Mouse (Mus musculus): Measurements from ENCODE around the gene Cmc1. TPM values are rescaled to one million over a fixed set of nuclear protein-coding genes. Genes with fewer than 3 reads are reported as not detected.

The Cmc1 gene
- polyA plus RNA-seq, 1 experiment from 2014 or later = 57.9 TPM

DNA sequence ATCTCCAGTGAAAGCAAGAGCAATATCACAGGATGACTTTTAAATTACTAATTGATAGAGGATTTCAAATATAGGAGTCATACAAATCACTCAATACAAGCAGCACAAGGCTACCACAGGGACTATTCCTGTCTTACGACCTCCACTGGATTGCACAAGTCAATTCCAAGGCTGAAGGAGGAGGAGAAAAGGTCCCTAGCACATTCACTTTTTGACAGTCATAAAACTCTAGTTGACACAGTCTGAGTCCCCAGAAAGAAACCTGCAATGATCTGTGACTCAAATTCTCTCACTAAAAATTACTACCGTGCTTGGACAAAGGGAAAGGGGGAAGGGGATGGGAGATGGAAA is 39.6 kb downstream of the Cmc1 start:
- DNase-seq (ENCODE audit: low read depth, low spot score) = no peak
- in situ Hi-C loops (cut with MboI; ENCODE audit: low pct_unique_long_range_greater_than_20kb) = no loop called here
- POLR2A ChIA-PET = no interaction called here
- no peaks in the 10 kb centered on the region for H3K27me3 ChIP-seq
- ATAC-seq = no peak
- no peak for TF ChIP-seq CTCF (IDR thresholded peaks at IDR 0.05)
- CTCF ChIA-PET = interaction anchor here (0.5 kb wide), 1 partner anchor 45 kb away, joined by 3 read pairs; no protein-coding TSS in a partner anchor

GRCm38 (mm10) chr9:118109697-118110359 is 40.1 kb downstream of the Cmc1 start:
- DNase-seq (ENCODE audit: low read depth, low spot score) (no peak), ATAC-seq (no peak)
- TF ChIP-seq CTCF (IDR thresholded peaks at IDR 0.05) = no peak
- CTCF ChIA-PET = interaction anchor here (0.5 kb wide), 1 partner anchor 45 kb away, joined by 3 read pairs; no protein-coding TSS in a partner anchor
- no peaks in the 10 kb centered on the region for H3K27me3 ChIP-seq
- in situ Hi-C loops (cut with MboI; ENCODE audit: low pct_unique_long_range_greater_than_20kb) = loop anchor here (5.0 kb wide), 1 partner anchor 372 kb away; no protein-coding TSS in a partner anchor
- POLR2A ChIA-PET = no interaction called here

- TF ChIP-seq CTCF (IDR thresholded peaks at IDR 0.05) = no peak
- in situ Hi-C loops (cut with MboI; ENCODE audit: low pct_unique_long_range_greater_than_20kb) = loop anchor here (5.0 kb wide), 1 partner anchor 374 kb away; no protein-coding TSS in a partner anchor
- DNase-seq (ENCODE audit: low read depth, low spot score) (no peak), ATAC-seq (no peak)
- H3K27me3 ChIP-seq = no peaks in the 10 kb centered on the region
- ChIA-PET POLR2A (no interaction called here), CTCF (interaction anchor here (0.8 to 2.5 kb wide), 2 partner anchors 11 to 14 kb away, joined by 3 to 10 read pairs; no protein-coding TSS in a partner anchor)
Measured at GRCm38 (mm10) chr9:118108527-118109011, 41.4 kb downstream of the Cmc1 start.

DNA sequence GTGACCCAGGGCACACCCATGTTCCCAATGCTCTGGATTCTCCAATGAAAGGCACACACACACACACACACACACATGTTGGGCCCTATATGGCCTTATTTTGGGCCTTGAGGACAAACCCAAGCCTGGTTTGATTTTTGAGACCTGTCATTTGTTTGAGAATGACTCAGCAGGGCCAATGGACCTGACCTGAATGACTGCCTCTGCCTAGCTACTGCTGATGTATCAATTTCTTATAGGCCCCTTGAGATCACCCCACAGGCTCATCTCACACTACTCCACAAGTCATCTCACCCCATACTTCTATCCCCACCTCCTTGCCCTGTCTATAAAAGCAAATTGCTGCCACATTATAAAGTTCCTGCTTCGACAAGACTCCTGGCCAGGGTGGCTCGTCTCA is 48.2 kb downstream of the Cmc1 start:
- no peak for TF ChIP-seq CTCF (IDR thresholded peaks at IDR 0.05)
- ATAC-seq = no peak
- DNase-seq (ENCODE audit: low read depth, low spot score) = no peak
- ChIA-PET POLR2A (no interaction called here), CTCF (no interaction called here)
- in situ Hi-C loops (cut with MboI; ENCODE audit: low pct_unique_long_range_greater_than_20kb) = no loop called here
- H3K27me3 ChIP-seq = no peaks in the 10 kb centered on the region

GRCm38 (mm10) chr9:118100484-118100883 is 49.5 kb downstream of the Cmc1 start:
- ChIA-PET CTCF (no interaction called here), POLR2A (no interaction called here)
- DNase-seq (ENCODE audit: low read depth, low spot score) (no peak), ATAC-seq (no peak)
- H3K27me3 ChIP-seq = no peaks in the 10 kb centered on the region
- in situ Hi-C loops (cut with MboI; ENCODE audit: low pct_unique_long_range_greater_than_20kb) = no loop called here
- TF ChIP-seq CTCF (IDR thresholded peaks at IDR 0.05) = no peak

DNA sequence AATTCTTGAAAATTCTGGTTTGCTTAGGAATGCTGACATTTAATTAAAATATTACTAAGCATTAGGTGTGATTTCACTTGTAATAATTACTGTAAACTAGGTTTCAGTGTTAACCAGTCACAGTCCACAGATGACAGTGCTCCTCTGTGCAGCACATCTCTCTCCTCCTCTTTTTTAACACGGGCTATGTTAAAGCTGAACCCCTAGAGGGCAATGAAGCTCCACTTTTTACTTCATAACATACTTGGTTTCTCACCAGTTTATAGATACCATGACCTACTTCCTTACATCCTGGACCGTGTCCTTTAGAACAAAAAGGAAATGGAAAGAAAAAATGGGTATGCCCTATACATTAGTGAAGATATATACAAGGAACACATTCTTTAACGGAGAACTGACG is 50.6 kb downstream of the Cmc1 start:
- ChIA-PET CTCF (interaction anchor here (1.0 to 3.1 kb wide), 5 partner anchors 8 to 393 kb away, joined by 3 to 10 read pairs (median 3); no protein-coding TSS in a partner anchor), POLR2A (no interaction called here)
- DNase-seq (ENCODE audit: low read depth, low spot score) (no peak), ATAC-seq (no peak)
- no peaks in the 10 kb centered on the region for H3K27me3 ChIP-seq
- TF ChIP-seq CTCF (IDR thresholded peaks at IDR 0.05) = peak; percentile 58
- in situ Hi-C loops (cut with MboI; ENCODE audit: low pct_unique_long_range_greater_than_20kb) = no loop called here

DNA sequence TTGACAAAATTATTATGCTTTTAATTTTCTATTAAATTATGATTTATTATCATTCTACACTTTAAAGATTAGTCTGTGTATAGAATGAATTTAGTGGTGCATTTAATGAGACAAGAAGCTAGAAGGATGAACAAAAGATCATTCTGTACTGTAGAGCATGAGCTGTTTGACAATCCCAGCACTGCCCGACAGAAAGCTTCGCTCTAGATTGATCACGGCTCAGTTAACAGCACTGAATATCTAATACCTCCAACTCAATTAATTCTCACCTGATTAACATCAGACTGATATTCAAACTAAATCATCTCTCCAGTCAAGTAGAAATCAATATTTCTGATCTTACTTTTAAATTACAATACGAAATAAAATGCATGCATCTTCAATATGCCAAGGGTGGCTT is 66.1 kb downstream of the Cmc1 start:
- ChIA-PET POLR2A (no interaction called here), CTCF (interaction anchor here (1.0 kb wide), 1 partner anchor 20 kb away, joined by 3 read pairs; no protein-coding TSS in a partner anchor)
- in situ Hi-C loops (cut with MboI; ENCODE audit: low pct_unique_long_range_greater_than_20kb) = loop anchor here (10.0 kb wide), 1 partner anchor 241 kb away; no protein-coding TSS in a partner anchor
- ATAC-seq = no peak
- no peaks in the 10 kb centered on the region for H3K27me3 ChIP-seq
- no peak for DNase-seq (ENCODE audit: low read depth, low spot score)
- TF ChIP-seq CTCF (IDR thresholded peaks at IDR 0.05) = no peak

DNA sequence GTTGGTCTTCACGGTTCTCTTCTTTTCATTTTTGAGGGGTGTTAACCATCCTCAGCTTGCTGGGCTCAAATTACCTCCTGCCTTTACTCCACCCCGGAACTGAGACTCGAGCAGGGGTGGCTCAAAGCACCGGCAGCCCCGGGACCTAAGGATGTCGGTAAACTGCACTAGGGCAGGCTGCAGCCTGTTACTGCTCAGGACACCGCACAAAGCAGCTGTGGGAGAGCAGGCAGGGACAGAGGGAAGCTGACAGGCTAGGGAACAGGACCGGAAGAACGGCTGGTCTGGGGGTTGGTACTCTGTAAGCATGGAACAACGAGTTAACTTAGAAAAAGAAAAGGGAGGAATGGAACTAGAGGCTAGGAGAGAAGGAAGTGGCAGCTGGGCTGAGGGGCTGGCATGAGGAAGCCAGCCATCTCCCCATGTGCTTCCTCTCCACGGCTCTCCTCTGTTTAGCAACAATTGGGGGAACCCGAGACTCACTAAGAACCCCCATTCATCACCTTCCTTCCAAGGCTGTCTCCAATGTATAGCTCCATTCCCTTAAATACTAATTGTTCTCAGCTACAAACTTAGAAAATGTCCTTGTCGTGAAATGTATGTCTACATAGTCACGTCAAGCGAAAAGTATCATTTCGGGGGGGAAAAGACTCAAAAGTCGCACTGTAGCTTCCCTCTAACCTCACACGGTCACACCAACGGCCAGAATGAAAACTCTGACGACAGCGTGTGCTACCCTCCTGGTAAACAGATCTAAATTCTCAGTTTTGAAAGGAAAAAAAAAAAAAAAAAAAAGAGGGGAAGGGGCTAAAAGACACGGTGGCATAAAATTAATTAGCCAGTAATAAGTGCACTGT is 67.2 kb downstream of the Cmc1 start:
- in situ Hi-C loops (cut with MboI; ENCODE audit: low pct_unique_long_range_greater_than_20kb) = loop anchor here (10.0 kb wide), 1 partner anchor 242 kb away; no protein-coding TSS in a partner anchor
- DNase-seq (ENCODE audit: low read depth, low spot score) (no peak), ATAC-seq (no peak)
- POLR2A ChIA-PET = no interaction called here
- H3K27me3 ChIP-seq = no peaks in the 10 kb centered on the region
- TF ChIP-seq CTCF (IDR thresholded peaks at IDR 0.05) = no peak
- CTCF ChIA-PET = interaction anchor here (1.0 kb wide), 1 partner anchor 19 kb away, joined by 3 read pairs; no protein-coding TSS in a partner anchor

DNA sequence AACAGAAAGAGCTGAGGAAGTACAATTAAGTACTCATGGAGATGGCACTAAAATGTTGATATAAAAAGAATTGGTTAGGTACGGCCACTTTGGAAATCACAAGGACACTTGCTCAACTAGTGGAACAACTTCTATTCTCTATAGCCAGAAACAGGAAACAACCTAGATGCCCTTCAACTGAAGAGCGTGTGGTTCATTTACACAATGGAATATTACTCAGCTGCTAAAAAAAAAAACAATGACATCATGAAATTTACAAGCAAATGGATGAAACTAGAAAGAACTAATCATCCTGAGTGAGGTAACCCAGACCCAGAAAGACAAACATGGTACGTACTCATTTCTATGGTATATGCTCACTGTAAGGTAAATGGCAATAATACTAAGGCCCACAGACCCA is 76.6 kb downstream of the Cmc1 start:
- no peak for ATAC-seq
- ChIA-PET POLR2A (no interaction called here), CTCF (interaction anchor here (1.1 kb wide), 1 partner anchor 96 kb away, joined by 3 read pairs; no protein-coding TSS in a partner anchor)
- no peak for TF ChIP-seq CTCF (IDR thresholded peaks at IDR 0.05)
- no peaks in the 10 kb centered on the region for H3K27me3 ChIP-seq
- DNase-seq (ENCODE audit: low read depth, low spot score) = no peak
- in situ Hi-C loops (cut with MboI; ENCODE audit: low pct_unique_long_range_greater_than_20kb) = no loop called here

GRCm38 (mm10) chr9:118072101-118072500 is 77.9 kb downstream of the Cmc1 start:
- DNase-seq (ENCODE audit: low read depth, low spot score) (no peak), ATAC-seq (no peak)
- in situ Hi-C loops (cut with MboI; ENCODE audit: low pct_unique_long_range_greater_than_20kb) = no loop called here
- POLR2A ChIA-PET = no interaction called here
- no peaks in the 10 kb centered on the region for H3K27me3 ChIP-seq
- TF ChIP-seq CTCF (IDR thresholded peaks at IDR 0.05) = no peak
- CTCF ChIA-PET = no interaction called here

- in situ Hi-C loops (cut with MboI; ENCODE audit: low pct_unique_long_range_greater_than_20kb) = no loop called here
- no peaks in the 10 kb centered on the region for H3K27me3 ChIP-seq
- no peak for ATAC-seq
- no peak for DNase-seq (ENCODE audit: low read depth, low spot score)
- TF ChIP-seq CTCF (IDR thresholded peaks at IDR 0.05) = no peak
- POLR2A ChIA-PET = no interaction called here
- CTCF ChIA-PET = no interaction called here
Measured at GRCm38 (mm10) chr9:118071337-118071736, 78.6 kb downstream of the Cmc1 start.

Measured in Patski (cell line).